Mouse (Mus musculus) heart, adult 18-20 months (tissue): Measurements from ENCODE around the gene Fasl. TPM values are rescaled to one million over a fixed set of nuclear protein-coding genes. Genes with fewer than 3 reads are reported as not detected.

Experiments used
- DNase-seq, 2 experiments: peaks; one replicate each; pipeline ENCODE4 v3.0.0; 2021 to 2022; ENCODE audit warnings: mixed read lengths in 1 of 2
- total RNA-seq, 2 experiments: library from RNA; stranded (reverse); gene quantifications; 2 replicates each; pipeline ENCODE4 v1.2.3; 2021

Gene Fasl
- total RNA-seq, 2 experiments from 2014 or later, result 0.15 TPM; not detected in 1

GRCm38 (mm10) chr1:161756547-161756946 lies 31.7 kb downstream of the Fasl start:
- DNase-seq, result no peak

- no peak for DNase-seq
Measured at GRCm38 (mm10) chr1:161751311-161751710, 37.0 kb downstream of the Fasl start.

GRCm38 (mm10) chr1:161750471-161751041 lies 37.7 kb downstream of the Fasl start:
- DNase-seq, result no peak

- no peak for DNase-seq
Measured at GRCm38 (mm10) chr1:161748685-161749084, 39.6 kb downstream of the Fasl start.

GRCm38 (mm10) chr1:161748138-161748537 lies 40.2 kb downstream of the Fasl start:
- DNase-seq, result peak; percentile 42 to 74

GRCm38 (mm10) chr1:161746542-161747302 lies 41.6 kb downstream of the Fasl start:
- DNase-seq, result no peak

- no peak for DNase-seq
Measured at GRCm38 (mm10) chr1:161744855-161745254, 43.4 kb downstream of the Fasl start.

- no peak for DNase-seq
Measured at GRCm38 (mm10) chr1:161744209-161744608, 44.1 kb downstream of the Fasl start.

GRCm38 (mm10) chr1:161742481-161743267 lies 45.6 kb downstream of the Fasl start:
- no peak for DNase-seq

GRCm38 (mm10) chr1:161736848-161737247 lies 51.4 kb downstream of the Fasl start:
- peak; percentile 10 to 51 for DNase-seq

GRCm38 (mm10) chr1:161736255-161736654 lies 52.0 kb downstream of the Fasl start:
- no peak for DNase-seq

GRCm38 (mm10) chr1:161735465-161736046 lies 52.7 kb downstream of the Fasl start:
- no peak for DNase-seq

- DNase-seq, result peak; percentile 20 to 39
Measured at GRCm38 (mm10) chr1:161734741-161735211, 53.5 kb downstream of the Fasl start.

GRCm38 (mm10) chr1:161734314-161734713 lies 54.0 kb downstream of the Fasl start:
- no peak for DNase-seq

Other genes starting within 250 kb of the Fasl start
- 10 to 100 TPM; 14.1 to 14.8 TPM for gene Suco, start 88.2 kb upstream of the Fasl start, total RNA-seq
- 10 to 100 TPM in 1 of 2 experiments, 1 to 10 TPM in 1; 8.9 to 11.6 TPM for gene Pigc, start 180.7 kb upstream of the Fasl start, total RNA-seq
- not detected for gene 4930558K02Rik, start 191.1 kb upstream of the Fasl start, total RNA-seq